Mouse (Mus musculus): Measurements from ENCODE around the gene Il2rb. TPM values are rescaled to one million over a fixed set of nuclear protein-coding genes. Genes with fewer than 3 reads are reported as not detected.

Il2rb gene
- total RNA-seq, 2 experiments from 2014 or later = 0.08 TPM; not detected in 1

DNA sequence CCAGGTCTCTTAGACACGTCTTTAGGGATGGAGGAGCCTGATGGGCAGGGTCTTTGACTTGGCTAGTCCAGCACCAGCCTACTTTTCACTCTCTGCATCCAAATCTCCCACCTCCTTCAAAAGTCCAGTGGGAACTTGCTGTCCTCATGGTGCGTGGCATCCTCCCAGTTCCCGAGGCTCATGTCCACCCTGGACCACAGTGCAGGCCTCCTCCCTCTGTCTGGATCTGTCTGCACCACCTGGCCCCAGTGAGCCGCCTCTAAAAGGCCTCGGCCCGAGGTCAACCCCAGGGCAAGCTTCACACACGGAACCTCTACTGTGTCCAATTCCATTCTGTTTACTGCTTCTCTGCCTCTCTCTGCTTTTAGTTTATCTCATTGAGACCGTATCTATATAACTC, 26.3 kb upstream of the Il2rb start:
- no peak for DNase-seq
- intact Hi-C loops (cut with DNase I) = no loop called here

DNA sequence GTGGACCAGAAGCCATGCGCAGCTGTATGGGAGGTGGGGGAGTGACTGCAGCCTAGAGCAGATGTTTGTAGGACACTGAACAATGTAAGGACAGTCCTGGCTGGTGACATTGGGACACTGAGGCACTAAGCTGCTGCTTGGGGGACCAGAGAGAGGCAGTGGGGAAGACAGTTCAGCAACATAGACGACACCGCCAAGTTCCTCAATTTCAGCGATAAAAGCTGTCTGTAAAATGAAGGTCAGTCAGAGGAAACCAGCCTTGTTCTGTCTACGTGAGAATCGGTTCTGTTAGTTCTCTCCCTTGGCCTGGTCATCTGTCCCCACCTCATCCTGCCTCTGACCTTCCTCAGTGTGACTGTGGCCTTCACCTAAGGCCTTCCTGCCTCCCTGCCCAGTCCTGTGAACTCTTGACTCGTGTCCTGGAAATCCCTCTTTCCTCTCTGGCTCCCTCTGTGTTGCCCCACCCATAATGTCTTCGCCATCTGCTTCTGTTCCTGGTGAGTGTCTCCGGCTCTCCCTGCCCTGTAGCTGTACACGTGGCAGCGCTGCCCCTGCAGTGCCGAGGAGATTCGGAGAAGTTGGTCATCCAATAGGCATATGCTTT, 25.1 kb upstream of the Il2rb start:
- intact Hi-C loops (cut with DNase I) = no loop called here
- no peak for DNase-seq

DNA sequence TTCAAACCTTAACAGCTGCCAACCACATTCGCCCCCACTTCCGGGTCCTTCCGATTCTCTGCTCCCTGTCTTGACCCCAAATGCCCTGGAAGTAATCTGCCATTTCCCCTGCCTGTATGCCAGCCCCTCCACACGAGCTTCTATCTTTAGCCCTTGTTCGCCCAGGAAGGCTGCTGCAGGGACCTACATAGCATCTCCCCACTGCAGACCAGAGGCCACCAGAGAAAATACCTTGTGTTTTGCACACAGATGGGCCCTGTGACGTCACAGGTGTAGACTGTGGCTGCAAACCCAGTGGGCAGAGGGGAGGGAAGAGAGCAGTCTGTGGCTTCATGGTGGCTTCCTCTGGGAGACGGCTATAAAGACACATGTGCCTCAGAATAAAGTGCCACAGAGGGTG, 23.1 kb upstream of the Il2rb start:
- intact Hi-C loops (cut with DNase I) = no loop called here
- DNase-seq = no peak

DNA sequence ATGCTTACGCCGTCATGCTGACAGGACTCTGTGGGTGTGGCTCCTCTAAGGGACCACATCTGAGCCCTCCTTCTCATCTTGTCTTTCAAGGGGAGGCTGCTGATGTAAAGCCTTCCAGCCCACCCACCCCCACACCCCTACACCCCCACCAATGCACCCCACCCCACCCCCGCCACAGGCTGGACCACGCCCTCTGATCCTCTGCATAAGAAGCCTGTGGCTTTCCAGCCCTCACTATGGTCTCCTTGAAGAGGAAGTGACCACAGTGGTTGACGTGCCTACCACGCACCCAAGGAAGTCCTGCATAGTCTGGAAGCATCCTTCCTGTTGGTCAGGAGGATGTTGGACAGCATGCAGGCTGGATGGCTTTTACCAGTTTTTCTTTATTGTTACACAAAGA, 20.7 kb upstream of the Il2rb start:
- intact Hi-C loops (cut with DNase I) = no loop called here
- DNase-seq = no peak

DNA sequence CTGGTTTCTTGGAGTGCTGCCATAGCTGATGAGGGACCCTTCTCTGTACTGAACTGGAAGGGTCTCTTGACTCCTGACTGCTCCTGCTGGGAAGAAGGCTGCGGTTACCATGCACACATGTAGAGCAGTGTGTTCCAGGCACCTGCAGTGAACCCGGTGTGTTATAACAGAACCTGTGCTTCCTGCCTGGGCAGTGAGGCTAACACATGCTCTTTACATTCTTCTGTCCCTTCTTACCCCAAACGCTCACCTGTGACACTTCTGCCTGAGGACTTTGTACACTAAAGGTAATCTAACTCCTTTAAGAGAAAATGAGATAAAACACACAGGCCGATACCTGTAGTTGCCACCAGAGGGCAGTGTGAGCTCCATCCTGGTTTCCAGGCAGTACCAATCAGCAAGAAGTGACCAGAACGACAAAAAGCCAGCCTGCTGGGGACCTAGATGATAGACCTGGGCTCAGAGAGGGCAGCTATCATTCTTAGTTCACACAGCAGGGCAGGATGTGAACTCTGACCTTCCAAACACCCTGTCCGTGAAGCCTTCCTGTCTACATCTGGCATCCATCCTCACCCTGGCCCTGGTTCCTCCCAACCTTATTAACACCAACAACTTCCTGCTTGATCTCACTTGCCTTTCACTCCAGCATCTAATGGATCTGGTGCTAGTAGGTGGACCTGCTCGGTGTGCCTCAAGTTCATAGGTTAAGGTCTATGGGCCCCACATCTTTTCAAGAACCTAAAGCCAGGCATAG, 19.5 kb upstream of the Il2rb start:
- peak; percentile 77 for DNase-seq
- intact Hi-C loops (cut with DNase I) = no loop called here

DNA sequence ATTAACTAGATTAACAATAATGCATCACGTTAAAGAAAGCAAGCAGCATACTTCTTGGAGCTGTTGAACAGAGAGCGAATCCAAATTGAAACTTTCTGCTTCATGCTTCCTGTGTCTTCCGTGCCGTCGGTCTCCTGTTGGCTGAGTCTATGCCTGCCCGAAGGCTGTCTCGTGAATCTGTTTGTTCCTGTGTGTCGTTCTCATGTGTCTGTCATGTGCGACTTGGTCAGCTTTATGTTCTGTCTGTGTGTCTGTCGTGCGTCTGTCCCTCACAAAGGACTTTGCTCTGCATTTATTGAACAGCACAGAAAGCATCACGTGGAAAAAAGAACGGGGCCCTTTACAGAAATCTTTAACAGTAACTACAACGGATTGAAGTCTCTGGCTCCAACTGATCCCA, 17.9 kb upstream of the Il2rb start:
- intact Hi-C loops (cut with DNase I) = no loop called here
- no peak for DNase-seq

DNA sequence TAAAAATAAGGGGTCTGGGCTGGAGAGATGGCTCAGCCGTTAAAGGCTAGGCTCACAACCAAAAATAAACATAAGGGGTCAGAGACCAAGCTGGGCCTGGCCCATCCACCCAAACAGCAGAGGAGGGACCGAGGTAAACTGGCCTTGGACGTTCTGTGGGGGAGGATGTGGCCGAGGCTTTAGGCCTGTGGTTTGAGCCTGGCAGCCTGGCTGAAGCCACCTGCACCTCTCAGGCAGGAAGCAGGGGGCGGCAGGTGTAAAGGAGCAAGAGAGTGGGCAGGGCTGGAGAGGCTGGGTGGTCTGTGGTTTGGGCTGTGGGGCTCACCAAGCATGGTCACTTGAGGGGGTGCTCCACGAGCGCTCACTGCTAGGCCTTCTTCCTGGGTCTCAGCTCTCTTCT, 16.9 kb upstream of the Il2rb start:
- DNase-seq = no peak
- intact Hi-C loops (cut with DNase I) = no loop called here

DNA sequence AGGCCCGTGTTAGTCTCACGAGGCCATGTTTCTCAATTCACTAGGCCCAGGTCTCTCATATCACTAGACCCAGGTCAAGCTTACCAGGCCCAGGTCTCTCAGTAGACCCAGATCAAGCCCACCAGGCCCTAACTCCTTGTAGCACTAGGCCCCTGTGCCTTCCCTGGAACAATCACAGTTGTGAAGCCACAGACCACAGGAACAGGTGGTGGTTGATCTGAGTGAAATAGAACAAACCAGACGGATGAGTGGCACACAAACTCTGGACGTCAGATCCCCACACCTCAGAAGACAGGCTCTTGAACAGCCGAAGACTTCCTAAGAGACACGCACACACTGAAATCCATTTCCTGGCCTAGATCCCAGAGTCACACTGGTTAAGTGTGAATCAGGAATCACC, 15.7 kb upstream of the Il2rb start:
- DNase-seq = no peak
- intact Hi-C loops (cut with DNase I) = no loop called here

DNA sequence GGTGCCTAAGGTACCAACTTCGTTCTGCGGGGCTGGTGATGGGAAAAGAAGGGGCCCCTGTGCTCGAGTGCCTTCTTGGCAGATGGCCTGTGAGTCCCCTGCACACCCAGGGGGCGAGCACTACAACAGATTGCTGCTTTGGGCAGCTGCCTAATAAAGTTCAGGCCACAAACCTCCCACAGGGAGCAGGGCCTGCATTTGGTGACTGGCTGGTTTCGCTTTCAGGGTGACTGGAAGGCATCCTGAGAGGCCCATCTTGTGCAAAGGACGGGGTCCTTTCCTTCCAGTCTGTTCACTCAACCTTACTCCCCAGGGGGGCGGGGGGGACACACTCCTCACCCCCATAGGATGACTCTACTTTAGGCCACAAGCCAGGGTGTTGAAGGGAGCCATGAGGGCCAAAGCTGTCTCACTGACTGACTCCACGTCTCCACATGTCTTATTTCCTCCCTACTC, 15.1 kb upstream of the Il2rb start:
- peak; percentile 62 for DNase-seq
- intact Hi-C loops (cut with DNase I) = no loop called here

DNA sequence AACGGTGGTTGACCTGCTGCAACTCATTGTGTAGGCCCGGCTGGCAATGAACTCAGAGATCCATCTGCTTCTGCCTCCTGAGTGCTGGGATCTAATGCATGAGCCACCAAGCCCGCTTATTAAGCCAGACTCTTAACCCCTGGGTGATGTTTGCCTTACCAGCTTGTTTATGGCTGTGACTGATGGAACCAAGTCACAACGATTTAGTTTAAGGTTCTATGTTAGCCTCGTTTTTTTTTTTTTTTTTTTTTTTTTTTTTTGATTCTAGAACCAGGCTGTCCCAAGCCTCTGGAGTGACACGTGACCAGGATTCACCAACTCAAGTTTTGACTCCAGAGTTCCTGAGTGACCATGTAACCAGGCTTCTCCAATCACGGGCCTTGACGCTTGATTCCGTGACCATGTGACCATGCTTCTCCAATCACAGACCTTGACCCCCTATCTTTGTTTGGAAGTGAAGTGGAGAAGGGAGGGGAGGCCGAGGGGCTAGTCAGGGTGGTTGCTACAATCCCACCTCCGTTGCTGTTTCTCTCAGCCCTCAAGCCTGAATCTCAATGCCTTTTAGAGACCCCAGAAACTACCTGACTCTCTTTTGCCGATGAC, 14.3 kb upstream of the Il2rb start:
- no peak for DNase-seq
- intact Hi-C loops (cut with DNase I) = no loop called here

DNA sequence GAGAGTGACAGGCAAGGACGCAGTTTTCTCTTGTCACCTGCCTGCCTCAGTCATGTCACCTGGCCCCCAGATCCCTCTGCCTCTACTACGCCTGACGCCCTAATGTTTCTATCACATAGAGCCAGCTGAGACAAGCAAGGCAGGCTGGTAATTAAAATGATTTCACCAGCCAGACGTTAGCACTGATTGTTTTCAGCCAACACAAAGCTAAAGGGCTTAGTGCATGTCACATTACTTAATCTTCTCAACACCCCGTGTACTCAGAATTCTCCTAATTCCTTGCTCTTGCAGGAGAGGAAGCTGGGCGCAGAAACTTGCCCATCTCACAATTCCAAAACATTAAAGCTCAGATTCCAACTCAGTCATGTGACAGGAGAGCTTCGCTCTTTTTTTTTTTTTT, 13.4 kb upstream of the Il2rb start:
- no peak for DNase-seq
- intact Hi-C loops (cut with DNase I) = no loop called here

DNA sequence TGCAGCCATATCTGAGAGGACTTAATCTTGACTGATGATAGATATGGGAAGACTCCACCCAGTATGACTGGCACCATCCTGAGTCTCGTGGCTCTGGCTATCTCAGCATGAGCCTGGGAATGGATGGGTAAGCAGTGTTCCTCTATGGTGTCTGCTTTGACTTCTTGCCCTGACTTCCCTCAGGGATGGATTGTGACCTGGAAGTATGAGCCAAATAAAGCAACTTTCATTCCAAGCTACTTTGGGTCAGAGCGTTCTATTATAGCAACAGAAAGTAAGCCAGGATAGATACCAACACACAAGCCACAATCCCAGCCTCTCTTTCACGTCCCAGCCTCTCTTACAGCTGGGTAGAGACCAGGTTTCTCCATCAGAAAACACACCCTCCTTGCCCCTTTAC, 10.5 kb upstream of the Il2rb start:
- intact Hi-C loops (cut with DNase I) = no loop called here
- no peak for DNase-seq

DNA sequence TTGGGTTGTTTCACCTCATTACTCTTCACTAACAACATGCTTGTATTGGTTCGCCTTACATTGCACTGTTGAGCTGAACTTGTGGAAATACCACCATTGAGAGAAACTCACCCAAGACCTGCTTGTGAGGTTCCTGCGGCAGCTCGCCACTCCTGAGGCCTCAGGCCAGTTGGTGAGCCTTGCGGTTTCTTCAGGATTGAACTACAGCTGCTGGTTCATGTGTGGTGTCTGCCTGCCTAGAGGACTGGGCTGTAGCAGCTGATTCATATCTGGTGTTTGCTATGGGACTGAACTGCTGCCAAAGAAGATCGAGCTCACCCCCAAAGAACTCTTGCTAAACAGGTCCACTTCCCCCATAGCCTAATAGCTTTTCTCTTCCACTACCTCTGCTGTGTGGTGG, 9.7 kb upstream of the Il2rb start:
- no peak for DNase-seq
- intact Hi-C loops (cut with DNase I) = no loop called here

DNA sequence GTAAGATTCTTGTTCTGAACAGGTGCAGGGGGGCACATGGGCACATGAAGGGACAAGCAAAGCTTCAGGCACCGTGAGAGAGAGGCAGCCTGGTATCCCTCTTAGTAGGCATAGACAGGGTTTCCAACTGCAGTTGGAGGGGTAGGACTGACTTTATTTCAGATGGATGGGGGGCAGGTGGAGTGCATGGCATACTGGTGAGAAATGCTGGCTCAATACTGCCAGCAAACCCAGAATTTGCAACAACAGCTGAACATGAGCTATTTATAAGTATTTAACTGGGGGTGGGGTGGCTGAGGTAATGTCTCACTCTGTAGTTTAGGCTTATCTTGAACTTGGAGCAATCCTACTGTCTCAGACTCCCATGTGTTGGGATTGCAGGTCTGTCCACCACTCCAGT, 8.9 kb upstream of the Il2rb start:
- intact Hi-C loops (cut with DNase I) = no loop called here
- DNase-seq = no peak

DNA sequence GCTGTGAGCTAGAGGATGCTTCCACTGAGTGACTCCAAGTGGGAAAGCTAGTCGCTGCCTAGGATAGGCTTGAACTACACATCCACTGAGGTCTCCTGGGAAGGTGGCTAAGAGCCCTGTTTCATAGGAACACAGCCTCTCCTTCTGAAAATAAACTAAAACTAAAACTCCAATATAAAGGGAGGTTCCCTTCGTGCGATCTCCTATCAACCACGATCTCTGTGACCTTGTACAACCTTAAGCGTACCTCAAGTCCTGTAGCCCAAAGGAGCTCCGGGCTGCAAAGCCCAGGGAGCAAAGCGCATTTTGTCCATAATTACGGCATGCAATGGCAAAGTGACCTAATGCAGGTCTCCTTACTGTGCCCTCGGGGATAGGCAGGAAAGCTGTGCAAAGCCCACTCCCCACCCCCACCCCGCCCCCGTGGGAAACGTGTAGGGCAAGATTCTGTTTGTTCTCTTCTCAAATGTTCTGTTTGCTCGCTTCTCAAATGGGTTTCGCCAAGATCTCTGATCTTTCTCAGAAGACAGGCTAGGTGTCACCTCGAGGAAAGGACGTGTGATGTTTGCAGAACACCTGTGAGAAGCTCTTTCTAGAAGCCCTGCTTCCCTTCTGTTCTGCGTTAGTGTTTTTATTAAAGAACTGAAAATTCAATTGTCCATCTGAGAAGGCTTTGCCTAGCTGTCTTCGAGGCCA, 7.5 kb upstream of the Il2rb start:
- intact Hi-C loops (cut with DNase I) = no loop called here
- DNase-seq = no peak

DNA sequence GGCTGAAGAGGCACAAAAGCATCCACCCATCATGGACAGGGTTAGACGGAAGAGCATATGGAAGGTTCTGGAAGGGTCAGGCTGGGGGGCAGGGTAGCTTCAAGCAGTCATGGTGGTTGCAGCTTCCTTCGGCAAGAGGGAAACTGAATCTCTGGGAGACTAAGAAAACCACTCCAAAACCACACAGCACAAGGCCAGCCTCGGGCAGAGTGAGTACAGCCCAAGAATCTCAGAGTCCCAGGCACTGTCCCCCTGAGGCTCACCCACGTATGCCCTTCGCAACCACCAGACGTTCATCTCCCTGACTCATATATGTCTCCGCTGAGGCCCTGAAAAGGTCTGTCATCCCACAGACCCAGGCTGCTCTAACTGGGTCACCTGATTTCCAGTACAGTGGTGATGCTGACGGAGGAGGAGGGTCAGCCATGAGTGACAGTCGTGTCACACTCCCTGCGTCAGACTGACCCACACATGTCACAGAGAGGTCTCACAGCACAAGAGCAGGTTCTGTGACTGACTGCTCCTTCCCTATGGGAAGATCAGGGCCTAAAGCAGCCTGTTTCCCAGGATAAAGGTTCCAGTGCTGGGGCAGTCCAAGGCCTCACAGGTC, 1.6 kb downstream of the Il2rb start:
- DNase-seq = no peak
- intact Hi-C loops (cut with DNase I) = no loop called here

DNA sequence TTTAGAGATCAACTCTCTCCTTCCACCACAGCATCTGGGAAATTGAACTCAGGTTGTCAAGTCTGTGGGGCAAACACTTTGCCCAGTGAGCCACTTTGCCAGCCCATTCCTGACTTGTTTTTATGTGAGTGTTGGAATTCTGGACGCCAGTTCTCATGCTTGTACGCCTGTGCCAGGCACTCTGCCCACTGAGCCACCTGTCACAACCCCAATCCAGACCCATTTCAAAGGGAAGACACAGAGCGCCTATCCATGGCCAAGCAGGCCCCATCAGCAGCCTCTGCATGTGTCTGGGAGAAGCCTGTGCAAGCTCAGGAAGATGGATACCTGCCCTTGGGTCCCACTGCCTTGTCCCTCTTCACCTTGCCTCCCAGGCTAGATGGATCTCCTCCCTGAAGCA, 3.8 kb downstream of the Il2rb start:
- DNase-seq = no peak
- intact Hi-C loops (cut with DNase I) = no loop called here

DNA sequence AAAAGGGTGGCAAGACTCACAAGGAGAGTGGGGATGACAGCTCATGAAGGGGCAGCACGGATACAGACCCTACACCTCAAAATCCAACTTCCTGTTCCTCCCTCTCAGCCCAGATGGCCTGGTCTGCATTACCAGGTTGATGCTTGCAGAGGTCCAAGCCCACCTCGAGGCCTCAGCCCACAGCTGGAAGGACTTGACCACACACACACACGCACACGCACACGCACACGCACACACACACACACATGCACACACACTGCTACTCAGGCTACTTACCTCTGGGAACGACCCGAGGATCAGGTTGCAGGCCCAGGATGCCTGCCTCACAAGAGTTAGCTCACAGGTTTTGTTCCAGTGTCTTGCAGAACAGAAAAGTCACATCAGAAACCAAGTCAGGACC, 5.2 kb downstream of the Il2rb start:
- intact Hi-C loops (cut with DNase I) = no loop called here
- no peak for DNase-seq

DNA sequence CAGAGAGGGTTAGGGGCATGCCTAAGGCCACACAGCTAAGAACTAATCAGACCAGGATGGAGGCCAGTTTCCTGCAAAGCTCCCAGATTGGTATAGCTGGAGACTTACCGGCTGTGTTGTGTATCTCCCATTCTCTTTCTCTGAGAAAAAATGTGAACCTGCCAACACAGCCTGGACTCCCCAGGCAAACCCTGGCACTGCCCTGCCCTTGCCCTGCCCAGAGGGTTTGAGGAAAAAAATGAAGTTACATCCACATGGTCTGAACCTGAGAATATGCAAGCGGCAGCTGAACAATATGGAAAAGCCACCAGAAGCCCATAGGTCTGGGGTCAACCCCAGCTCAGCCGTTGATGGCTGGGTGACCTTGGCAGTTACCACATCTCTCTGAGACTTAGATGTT, 5.8 kb downstream of the Il2rb start:
- intact Hi-C loops (cut with DNase I) = no loop called here

DNA sequence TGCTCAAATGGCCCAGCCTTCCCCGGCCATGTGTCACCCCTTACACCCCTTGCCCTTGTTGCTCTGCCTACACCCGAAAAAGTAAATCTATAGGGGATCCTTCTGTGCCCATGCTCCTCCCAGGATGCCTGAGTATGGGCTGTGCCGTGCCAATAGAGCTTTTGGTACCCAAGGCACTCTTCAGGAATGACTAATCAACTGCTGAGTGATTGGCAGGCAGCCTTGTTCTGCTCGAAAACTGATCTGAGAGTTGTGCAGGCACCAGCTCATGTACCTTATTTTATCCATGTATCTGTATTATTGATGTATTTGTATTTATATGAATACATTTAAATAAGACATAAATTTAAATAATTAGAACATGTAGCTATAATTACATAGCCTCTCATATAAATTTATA, 8.0 kb downstream of the Il2rb start:
- intact Hi-C loops (cut with DNase I) = no loop called here

More for the DNA sequence above, 5.8 kb downstream of the Il2rb start:
- no peak for DNase-seq

DNA sequence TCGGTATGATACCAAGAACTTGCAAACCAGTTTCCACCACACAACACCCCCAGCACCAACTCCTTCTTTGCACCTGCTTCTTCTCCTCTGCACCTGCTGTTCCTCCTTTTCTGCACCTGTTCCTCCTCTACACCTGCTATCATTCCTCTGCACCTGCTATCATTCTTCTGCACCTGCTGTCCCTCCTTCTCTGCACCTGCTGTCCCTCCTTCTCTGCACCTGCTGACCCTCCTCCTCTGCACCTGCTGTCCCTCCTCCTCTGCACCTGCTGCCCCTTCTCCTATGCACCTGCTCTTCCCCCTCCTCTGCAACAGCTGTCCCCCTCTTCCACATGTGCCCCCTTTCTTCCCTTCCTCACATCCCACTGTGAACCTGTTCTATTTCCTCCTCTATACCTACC, 8.5 kb downstream of the Il2rb start:
- DNase-seq = no peak
- intact Hi-C loops (cut with DNase I) = no loop called here

More for the DNA sequence above, 8.0 kb downstream of the Il2rb start:
- no peak for DNase-seq

All from left cerebral cortex, postnatal 4 days (tissue).